Mouse (Mus musculus) naive thymus-derived CD4-positive, alpha-beta T cell, adult 2 months (primary cell): ENCODE data around the gene Gnaq.
"Not testable (repeated sequence)": the region's sequence is repeated elsewhere in the genome, so short reads cannot be mapped to it uniquely, and the experiment has no call there.

Experiments
- DNase-seq: peaks from one replicate; pipeline ENCODE4 v3.0.0-alpha.2; 2011; ENCODE audit warnings: low read depth

Gene Gnaq

GRCm38 (mm10) chr19:16132791-16132864 is at the start of gene Gnaq:
TSS of gene Gnaq (plus strand) at chr19:16132831.
- DNase-seq: no peak

- DNase-seq: not testable (repeated sequence)
These were observed 48.5 kb upstream of the Gnaq start for GRCm38 (mm10) chr19:16083981-16084630.

GRCm38 (mm10) chr19:16085248-16085647 is 47.4 kb upstream of the Gnaq start:
- no peak for DNase-seq

- no peak for DNase-seq
These were observed 46.5 kb upstream of the Gnaq start for GRCm38 (mm10) chr19:16086154-16086553.

GRCm38 (mm10) chr19:16086581-16086980 is 46.0 kb upstream of the Gnaq start:
- DNase-seq: no peak

- no peak for DNase-seq
These were observed 45.2 kb upstream of the Gnaq start for GRCm38 (mm10) chr19:16087391-16087790.

GRCm38 (mm10) chr19:16093616-16094015 is 39.0 kb upstream of the Gnaq start:
- no peak for DNase-seq

GRCm38 (mm10) chr19:16109901-16110300 is 22.7 kb upstream of the Gnaq start:
- no peak for DNase-seq

- DNase-seq: no peak
These were observed 22.0 kb upstream of the Gnaq start for GRCm38 (mm10) chr19:16110670-16111069.

GRCm38 (mm10) chr19:16113295-16113694 is 19.3 kb upstream of the Gnaq start:
- DNase-seq: no peak

GRCm38 (mm10) chr19:16118421-16118820 is 14.2 kb upstream of the Gnaq start:
- DNase-seq: no peak

GRCm38 (mm10) chr19:16121301-16121700 is 11.3 kb upstream of the Gnaq start:
- no peak for DNase-seq

- DNase-seq: no peak
These were observed 3.9 kb upstream of the Gnaq start for GRCm38 (mm10) chr19:16128715-16129114.

- DNase-seq: no peak
These were observed 3.5 kb upstream of the Gnaq start for GRCm38 (mm10) chr19:16129171-16129570.

- no peak for DNase-seq
These were observed 2.2 kb upstream of the Gnaq start for GRCm38 (mm10) chr19:16130476-16130875.

GRCm38 (mm10) chr19:16131831-16132230 is 800 bp upstream of the Gnaq start:
- peak; percentile 15 for DNase-seq

- peak; percentile 61 for DNase-seq
These were observed 266 bp upstream of the Gnaq start for GRCm38 (mm10) chr19:16132340-16132790.

- peak; percentile 52 for DNase-seq
These were observed 462 bp downstream of the Gnaq start for GRCm38 (mm10) chr19:16132865-16133720.

GRCm38 (mm10) chr19:16133721-16134570 is 1.3 kb downstream of the Gnaq start:
- DNase-seq: peak; percentile 25

- no peak for DNase-seq
These were observed 5.5 kb downstream of the Gnaq start for GRCm38 (mm10) chr19:16138064-16138580.

- DNase-seq: no peak
These were observed 8.1 kb downstream of the Gnaq start for GRCm38 (mm10) chr19:16140710-16141109.

GRCm38 (mm10) chr19:16141857-16142256 is 9.2 kb downstream of the Gnaq start:
- DNase-seq: no peak

GRCm38 (mm10) chr19:16142990-16143389 is 10.4 kb downstream of the Gnaq start:
- DNase-seq: no peak
